Mouse (Mus musculus): ENCODE measurements around the gene Nelfa. TPM values are rescaled to one million over a fixed set of nuclear protein-coding genes. Genes with fewer than 3 reads are reported as not detected.

Nelfa gene
- total RNA-seq, 1 experiment from 2014 or later: 30.7 TPM

Other genes with a start within 250 kb of the Nelfa start
- gene Fgfr3, start 214.7 kb downstream of the Nelfa start, total RNA-seq (2017): 0.09 TPM in 1 of 2 replicates, not detected in the other
- gene Letm1, start 153.6 kb downstream of the Nelfa start, total RNA-seq (2017): 22.3 and 23.9 TPM in 2 replicates
- 94.2 and 113 TPM in 2 replicates for gene Nsd2, start 115.7 kb downstream of the Nelfa start, total RNA-seq (2017)
- gene Gm1673, start 47.0 kb upstream of the Nelfa start, total RNA-seq (2017): 3.2 TPM in 1 of 2 replicates, not detected in the other
- gene Nat8l, start 59.6 kb upstream of the Nelfa start, total RNA-seq (2017): 0.96 and 1.5 TPM in 2 replicates
- gene Poln, start 233.0 kb upstream of the Nelfa start, total RNA-seq (2017): 3.1 TPM in 1 of 2 replicates, not detected in the other
- 148 and 152 TPM in 2 replicates for gene Haus3, start 233.1 kb upstream of the Nelfa start, total RNA-seq (2017)